23 mouse cellular contexts compared by ENCODE assay signal in genomic region chr4:98635140-98635837, GRCm38 (mm10).
A peak's percentile ranks its signal among the peaks of the same experiment; 100 is the strongest.
DNase-seq lines count a peak whose midpoint lies in the region; ATAC-seq lines count a peak whose summit lies in the region.
"Had no signal": no experiment of that assay in that cellular context is flagged by ENCODE, and none has a peak within 500 bp of the region (broad histone marks: within the 10 kb centered on the region; RNA-seq: fewer than 3 reads in every experiment).

No protein-coding gene starts in this region.

- H3K36me3 ChIP-seq in limb, embryonic 10.5 days = no peaks in the 10 kb centered on the region
- H3K36me3 ChIP-seq: forebrain, embryonic 12.5 days; heart, embryonic 12.5 days; neural tube, embryonic 12.5 days had no signal

- no peak overlapping the region for H3K4me3 ChIP-seq in limb, embryonic 10.5 days
- H3K4me3 ChIP-seq: embryonic facial prominence, embryonic 15.5 days; forebrain, embryonic 12.5 days; heart, embryonic 12.5 days; left cerebral cortex, adult 2 months; neural tube, embryonic 12.5 days had no signal

- no peaks in the 10 kb centered on the region for H3K9me3 ChIP-seq in limb, embryonic 10.5 days (replicated peaks)
- H3K9me3 ChIP-seq: embryonic facial prominence, embryonic 15.5 days; forebrain, embryonic 12.5 days; neural tube, embryonic 12.5 days had no signal

- H3K27me3 ChIP-seq in limb, embryonic 10.5 days (ENCODE audit: low read depth, poor library complexity, severe bottlenecking) = no peaks in the 10 kb centered on the region
- H3K27me3 ChIP-seq: embryonic facial prominence, embryonic 15.5 days; forebrain, embryonic 12.5 days; heart, embryonic 12.5 days; neural tube, embryonic 12.5 days had no signal

- H3K4me1 ChIP-seq in limb, embryonic 10.5 days = peaks cover 22% of the 10 kb centered on the region
- H3K4me1 ChIP-seq: embryonic facial prominence, embryonic 15.5 days; forebrain, embryonic 12.5 days; neural tube, embryonic 12.5 days had no signal

- 88% methylated on average over 18 of the region's 18 CpGs for WGBS in limb, embryonic 10.5 days

- H3K27ac ChIP-seq in limb, embryonic 10.5 days = 0 out of 2 replicates have a peak overlapping the region, but pooled peaks have one; percentile 1
- H3K27ac ChIP-seq: embryonic facial prominence, embryonic 15.5 days; forebrain, embryonic 12.5 days; left cerebral cortex, adult 2 months; macrophage; neural tube, embryonic 12.5 days had no signal

- peak; percentile 14; the same call in 1 of the 2 replicates for ATAC-seq in frontal cortex, adult (ENCODE audit: low TSS enrichment)

- DNase-seq in frontal cortex, postnatal 36 days (ENCODE audit: low spot score in 2 of 2) = no peak
- peak; percentile 13 to 51 for DNase-seq in layer of hippocampus, postnatal 14 days (ENCODE audit: low spot score in 2 of 2)
- no peak for DNase-seq in layer of hippocampus, adult 9-10 months (ENCODE audit: low spot score)
- DNase-seq in cerebellum, adult 18-20 months = peak; percentile 81 to 88
- no peak for DNase-seq in limb, embryonic 10.5 days (ENCODE audit: low spot score)
- DNase-seq in urinary bladder, postnatal 4 days (ENCODE audit: low spot score in 2 of 2) = no peak
- DNase-seq in lung, postnatal 4 days = no peak
- DNase-seq: B cell, adult 2 months; gastrocnemius, postnatal 25 days; heart, postnatal 4 days; kidney, adult 11 months; kidney, postnatal 25 days; liver; lung, adult 18-20 months; midbrain, embryonic 14.5 days; thymus, postnatal 4 days had no signal

Comparison
In these comparisons a context has a peak if more than half of its experiments do, and no peak if none do; other contexts are left out.
1. DNase-seq: peak in layer of hippocampus, postnatal 14 days (2 of 2) and cerebellum, adult 18-20 months (2 of 2); none in frontal cortex, postnatal 36 days (0 of 2), layer of hippocampus, adult 9-10 months (single experiment), limb, embryonic 10.5 days (single experiment), urinary bladder, postnatal 4 days (0 of 2) and lung, postnatal 4 days (0 of 2).